Mouse (Mus musculus): ENCODE data around the gene Emilin2. TPM values are rescaled to one million over a fixed set of nuclear protein-coding genes. Genes with fewer than 3 reads are reported as not detected.

Gene Emilin2
- polyA plus RNA-seq, 1 experiment: 2.0 TPM

DNA sequence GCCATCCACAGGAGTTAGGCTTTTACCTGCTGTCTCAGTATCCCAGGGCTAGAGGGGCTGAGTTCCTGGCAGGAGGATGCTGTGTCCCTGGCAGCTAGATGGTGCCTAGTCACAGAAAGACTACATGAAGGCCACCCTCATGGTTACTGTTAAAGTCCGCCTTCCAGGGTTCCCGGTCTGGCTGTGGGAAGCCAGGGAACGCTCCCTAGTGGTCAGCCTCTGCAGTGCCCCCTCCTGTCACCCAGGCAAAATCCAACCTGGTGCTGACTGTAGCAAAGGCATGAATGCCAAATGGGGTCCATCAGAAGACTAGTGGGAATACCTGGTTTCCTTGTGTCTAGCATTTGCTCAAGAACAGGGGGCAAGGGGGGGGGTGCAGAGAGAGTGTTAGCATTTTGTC, 51.1 kb downstream of the Emilin2 start:
- TF ChIP-seq CTCF (IDR thresholded peaks at IDR 0.05; ENCODE audit: borderline replicate concordance, extremely low read depth, insufficient read depth, insufficient read length): peak; percentile 24; the same call in 1 of the 2 replicates
- TF ChIP-seq POLR2A (IDR thresholded peaks at IDR 0.05; ENCODE audit: borderline replicate concordance, extremely low read depth, insufficient read depth, insufficient read length, poor library complexity, severe bottlenecking): no peak
- no peak for DNase-seq (ENCODE audit: low read depth)

DNA sequence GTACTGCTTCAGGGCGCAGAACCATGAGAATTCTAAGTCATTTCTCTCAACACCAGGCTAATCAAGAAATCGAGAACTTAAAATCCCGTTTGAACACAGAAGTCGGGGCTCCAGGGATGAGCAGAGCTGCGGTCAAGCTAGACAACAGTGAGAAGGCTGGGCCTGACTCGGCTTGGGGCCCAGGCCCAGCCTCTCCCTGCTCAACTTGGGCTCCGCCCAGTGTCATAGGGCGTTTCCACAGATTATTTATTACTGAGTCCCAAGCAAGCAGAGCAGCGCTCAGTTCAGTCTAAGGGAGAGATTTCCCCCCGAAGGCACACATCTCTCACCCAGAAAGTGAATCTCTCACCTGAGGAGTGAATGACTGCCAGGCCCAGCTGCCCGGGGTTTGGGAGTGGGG, 52.1 kb downstream of the Emilin2 start:
- no peak for TF ChIP-seq CTCF (IDR thresholded peaks at IDR 0.05; ENCODE audit: borderline replicate concordance, extremely low read depth, insufficient read depth, insufficient read length)
- TF ChIP-seq POLR2A (IDR thresholded peaks at IDR 0.05; ENCODE audit: borderline replicate concordance, extremely low read depth, insufficient read depth, insufficient read length, poor library complexity, severe bottlenecking): no peak
- DNase-seq (ENCODE audit: low read depth): no peak

DNA sequence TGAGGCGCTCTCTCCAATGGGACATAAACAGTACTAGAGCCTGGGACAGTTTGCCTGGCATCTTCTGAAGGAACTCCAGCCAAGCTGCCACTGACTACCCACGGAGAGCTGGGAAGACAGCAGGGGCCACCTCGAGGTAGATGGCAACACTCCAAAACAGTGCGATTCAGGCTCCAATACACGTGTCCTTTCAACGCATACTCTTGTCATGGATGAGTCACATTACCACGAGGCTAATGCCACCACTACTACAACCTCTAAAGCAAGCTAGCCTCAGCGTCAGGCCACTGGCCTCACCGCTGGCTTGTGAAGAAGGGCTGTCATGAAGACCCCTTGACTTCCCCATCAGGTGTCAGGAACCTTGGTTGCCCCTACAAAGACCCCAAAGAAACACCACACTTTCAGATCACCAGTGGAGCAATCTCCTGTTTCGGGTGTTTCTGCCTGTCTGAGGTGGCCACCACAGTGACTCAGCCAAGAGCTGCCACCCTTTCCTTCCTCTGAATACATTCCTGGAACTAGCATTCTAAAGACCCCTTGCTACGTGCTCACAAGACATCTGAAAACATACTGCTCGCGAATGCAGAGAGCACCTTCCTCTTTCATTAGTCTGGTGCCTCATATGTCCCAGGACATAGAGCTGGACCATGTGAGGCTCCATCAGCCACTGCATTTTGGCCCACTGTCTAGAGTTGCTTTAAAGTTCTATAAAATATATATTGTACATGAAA, 54.8 kb downstream of the Emilin2 start:
- no peak for DNase-seq (ENCODE audit: low read depth)

DNA sequence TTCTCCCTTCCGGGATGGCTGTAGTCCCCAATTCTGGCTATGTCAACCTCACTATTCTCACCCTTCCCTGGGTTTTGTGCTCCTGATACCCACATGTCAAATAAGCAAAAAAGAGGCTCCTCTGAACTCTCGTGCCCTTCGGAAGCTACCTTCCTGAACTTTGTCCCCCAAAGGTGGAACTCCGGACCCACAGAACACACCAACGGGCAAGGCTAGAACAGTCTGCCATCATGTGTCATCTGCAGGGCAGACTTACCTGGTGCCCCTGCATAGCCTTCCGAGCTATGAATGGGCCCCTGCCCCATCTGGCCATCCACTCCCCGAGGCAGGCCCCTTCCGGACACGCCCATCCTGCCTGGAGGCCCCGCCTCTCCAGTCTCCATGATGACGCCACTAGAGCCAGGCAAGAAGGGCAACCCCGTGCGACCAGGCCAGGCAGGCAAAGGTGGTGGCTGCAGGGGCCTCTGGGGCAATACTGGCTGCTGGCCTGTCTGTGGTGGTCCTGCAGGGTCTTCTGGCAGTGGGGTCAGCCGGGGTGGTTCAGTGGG, 55.6 kb downstream of the Emilin2 start:
- no peak for DNase-seq (ENCODE audit: low read depth)
- TF ChIP-seq CTCF (IDR thresholded peaks at IDR 0.05; ENCODE audit: borderline replicate concordance, extremely low read depth, insufficient read depth, insufficient read length) (no peak), POLR2A (IDR thresholded peaks at IDR 0.05; ENCODE audit: borderline replicate concordance, extremely low read depth, insufficient read depth, insufficient read length, poor library complexity, severe bottlenecking) (no peak)

More for the DNA sequence above, 54.8 kb downstream of the Emilin2 start:
- no peak for TF ChIP-seq POLR2A (IDR thresholded peaks at IDR 0.05; ENCODE audit: borderline replicate concordance, extremely low read depth, insufficient read depth, insufficient read length, poor library complexity, severe bottlenecking)
- no peak for TF ChIP-seq CTCF (IDR thresholded peaks at IDR 0.05; ENCODE audit: borderline replicate concordance, extremely low read depth, insufficient read depth, insufficient read length)

DNA sequence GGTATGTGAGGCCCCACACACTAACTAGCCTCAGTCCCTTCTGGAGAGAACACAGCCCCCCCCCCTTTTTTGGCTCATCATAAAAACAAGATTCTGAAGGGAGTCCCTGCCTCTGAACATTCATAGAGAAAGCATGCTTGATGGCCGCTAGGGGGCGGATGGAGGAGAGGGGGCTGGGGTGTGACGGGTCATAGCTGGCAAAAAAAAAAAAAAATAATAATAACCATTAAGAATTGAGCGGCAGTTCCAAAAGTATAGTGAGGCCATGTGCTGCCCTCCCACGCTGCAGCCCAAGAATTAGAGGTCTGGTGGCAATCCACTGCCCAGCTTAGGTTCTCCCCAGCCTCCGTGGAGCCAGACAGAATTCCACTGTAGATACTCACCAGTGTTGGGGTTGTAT, 57.0 kb downstream of the Emilin2 start:
- TF ChIP-seq CTCF (IDR thresholded peaks at IDR 0.05; ENCODE audit: borderline replicate concordance, extremely low read depth, insufficient read depth, insufficient read length) (peak; percentile 56; the same call in 1 of the 2 replicates), POLR2A (IDR thresholded peaks at IDR 0.05; ENCODE audit: borderline replicate concordance, extremely low read depth, insufficient read depth, insufficient read length, poor library complexity, severe bottlenecking) (no peak)
- peak; percentile 19 for DNase-seq (ENCODE audit: low read depth)

DNA sequence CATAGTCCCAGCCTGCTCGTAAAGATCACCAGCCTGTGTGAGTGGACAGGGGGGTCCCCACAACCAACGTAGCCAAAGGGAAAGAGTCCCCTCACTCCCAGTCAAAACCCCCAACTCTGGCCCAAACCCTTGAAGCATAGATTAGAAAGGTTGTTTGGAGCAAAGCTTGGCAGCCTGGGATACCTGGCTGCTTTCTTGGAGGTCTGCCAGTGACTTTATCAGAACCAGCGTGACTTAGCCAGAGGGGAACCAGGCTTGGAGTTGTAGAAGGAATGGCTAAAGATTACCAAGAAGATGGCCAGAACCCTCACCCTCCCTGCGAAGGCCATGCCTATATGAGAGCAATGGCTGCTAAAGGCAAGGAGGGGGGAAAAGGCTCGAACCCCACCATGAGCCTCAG, 57.7 kb downstream of the Emilin2 start:
- no peak for DNase-seq (ENCODE audit: low read depth)
- TF ChIP-seq POLR2A (IDR thresholded peaks at IDR 0.05; ENCODE audit: borderline replicate concordance, extremely low read depth, insufficient read depth, insufficient read length, poor library complexity, severe bottlenecking) (no peak), CTCF (IDR thresholded peaks at IDR 0.05; ENCODE audit: borderline replicate concordance, extremely low read depth, insufficient read depth, insufficient read length) (no peak)

DNA sequence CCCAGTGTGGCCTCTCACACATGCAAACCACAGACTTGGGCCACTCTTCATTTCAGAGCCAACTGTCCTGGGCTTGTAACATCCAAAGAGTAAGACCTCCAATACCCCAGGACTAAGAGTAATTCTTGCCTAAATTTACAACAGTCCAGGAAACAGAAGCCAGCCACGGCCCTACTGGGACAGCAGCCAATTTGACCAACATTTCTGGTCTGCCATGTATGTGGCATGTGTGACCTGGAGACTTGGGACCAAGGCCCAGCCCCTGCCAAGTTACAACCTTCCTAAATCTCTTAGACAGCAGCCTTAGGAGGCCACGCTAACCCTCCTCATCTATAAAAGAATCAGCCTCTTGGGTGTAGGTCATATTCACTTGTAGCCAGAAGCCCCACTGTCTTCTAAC, 58.4 kb downstream of the Emilin2 start:
- no peak for DNase-seq (ENCODE audit: low read depth)
- no peak for TF ChIP-seq POLR2A (IDR thresholded peaks at IDR 0.05; ENCODE audit: borderline replicate concordance, extremely low read depth, insufficient read depth, insufficient read length, poor library complexity, severe bottlenecking)
- no peak for TF ChIP-seq CTCF (IDR thresholded peaks at IDR 0.05; ENCODE audit: borderline replicate concordance, extremely low read depth, insufficient read depth, insufficient read length)

DNA sequence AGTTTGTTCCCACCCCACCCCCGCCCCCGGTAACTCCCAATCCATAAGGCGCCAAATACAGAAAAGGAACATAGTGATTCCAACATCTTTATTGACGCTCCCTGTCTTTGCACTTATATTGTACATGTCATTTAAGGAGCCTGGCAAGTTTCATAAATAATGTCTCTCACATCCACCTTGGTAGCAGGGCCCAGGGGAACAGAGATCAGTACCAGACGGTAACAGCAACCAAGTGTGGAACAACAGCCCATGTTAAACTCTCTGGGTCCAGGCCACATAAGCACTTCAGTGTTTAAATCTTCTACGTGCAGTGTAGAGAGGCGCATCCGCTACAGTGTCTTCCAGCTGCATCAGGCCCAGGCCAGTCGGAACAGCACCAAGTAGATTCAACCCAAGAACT, 59.7 kb downstream of the Emilin2 start:
- TF ChIP-seq POLR2A (IDR thresholded peaks at IDR 0.05; ENCODE audit: borderline replicate concordance, extremely low read depth, insufficient read depth, insufficient read length, poor library complexity, severe bottlenecking) (no peak), CTCF (IDR thresholded peaks at IDR 0.05; ENCODE audit: borderline replicate concordance, extremely low read depth, insufficient read depth, insufficient read length) (no peak)

DNA sequence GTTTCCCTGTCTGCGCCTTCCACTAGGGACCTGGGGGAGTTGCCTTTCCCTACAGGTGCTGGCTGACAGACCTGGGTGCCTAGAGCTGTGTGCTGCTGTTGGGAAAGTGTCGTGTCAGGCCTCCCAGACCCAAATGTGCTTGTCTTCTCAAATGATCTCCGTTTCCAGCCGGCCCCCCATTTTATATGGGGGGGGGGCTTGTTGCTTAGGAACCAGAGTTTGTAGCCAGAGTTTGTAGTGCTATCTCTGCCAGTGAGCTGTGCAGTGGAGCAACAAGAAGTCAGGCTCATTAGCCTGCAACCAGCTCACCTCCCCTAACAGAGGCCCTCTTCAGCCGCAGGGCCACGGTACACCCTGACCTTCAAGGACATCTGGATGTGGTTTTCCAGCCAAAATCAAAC, 60.2 kb downstream of the Emilin2 start:
- DNase-seq (ENCODE audit: low read depth): peak; percentile 22
- TF ChIP-seq POLR2A (IDR thresholded peaks at IDR 0.05; ENCODE audit: borderline replicate concordance, extremely low read depth, insufficient read depth, insufficient read length, poor library complexity, severe bottlenecking) (no peak), CTCF (IDR thresholded peaks at IDR 0.05; ENCODE audit: borderline replicate concordance, extremely low read depth, insufficient read depth, insufficient read length) (no peak)

More for the DNA sequence above, 59.7 kb downstream of the Emilin2 start:
- peak; percentile 12 for DNase-seq (ENCODE audit: low read depth)

DNA sequence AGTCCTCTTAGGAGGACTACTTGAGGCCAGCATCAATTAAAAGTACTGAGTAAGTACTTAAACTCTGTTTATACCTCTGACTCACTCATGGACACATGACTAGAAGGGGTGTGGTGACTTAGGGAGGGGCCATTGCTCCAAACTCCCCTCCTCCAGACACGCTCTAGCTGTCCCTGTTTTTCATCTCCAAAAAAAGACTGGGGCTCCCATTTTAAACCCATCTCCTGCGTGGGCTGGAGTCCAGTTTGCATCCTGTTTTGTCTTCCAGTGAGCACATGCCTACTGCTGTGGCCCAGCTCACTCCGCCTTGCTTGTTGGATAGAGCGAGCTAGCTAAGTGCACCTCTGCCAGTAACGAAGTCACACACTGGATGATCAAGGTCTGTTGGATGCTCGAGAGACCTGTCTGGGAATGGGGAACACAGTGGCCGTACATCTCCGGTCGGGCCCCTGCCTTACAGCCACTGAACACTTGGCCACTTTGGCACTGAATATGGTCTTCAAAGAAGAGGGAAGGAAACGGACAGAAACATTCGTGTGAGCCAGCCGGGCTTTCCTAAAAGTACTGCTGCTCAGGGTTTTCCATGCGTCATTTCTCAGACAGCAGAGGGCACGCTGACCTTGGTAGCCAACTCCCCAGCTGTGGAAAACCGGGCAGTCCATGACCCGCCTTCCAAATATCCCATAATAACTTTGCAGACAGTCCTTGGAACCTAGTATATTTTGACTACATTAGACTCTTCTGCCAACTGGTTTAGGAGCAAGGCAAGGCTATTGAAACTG, 60.8 kb downstream of the Emilin2 start:
- DNase-seq (ENCODE audit: low read depth): no peak
- no peak for TF ChIP-seq POLR2A (IDR thresholded peaks at IDR 0.05; ENCODE audit: borderline replicate concordance, extremely low read depth, insufficient read depth, insufficient read length, poor library complexity, severe bottlenecking)
- no peak for TF ChIP-seq CTCF (IDR thresholded peaks at IDR 0.05; ENCODE audit: borderline replicate concordance, extremely low read depth, insufficient read depth, insufficient read length)

DNA sequence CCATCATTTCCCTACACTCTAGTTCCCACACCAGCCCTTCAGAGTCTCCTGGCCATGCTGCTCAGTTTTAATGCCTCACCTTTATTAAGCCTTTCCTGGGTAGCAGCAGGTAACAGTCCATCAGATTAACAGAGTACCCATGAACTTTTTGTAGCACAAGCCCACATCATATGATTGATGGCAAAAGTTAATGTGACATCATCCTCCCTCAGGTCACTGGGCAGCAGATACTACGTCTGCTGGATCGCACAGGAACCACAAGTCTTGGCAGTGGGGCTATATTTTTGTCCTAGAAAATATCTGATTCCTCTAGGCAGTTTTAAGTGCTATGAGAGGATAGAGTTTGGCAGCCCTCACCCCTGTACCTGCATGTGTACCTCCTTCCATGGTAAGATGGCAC, 61.7 kb downstream of the Emilin2 start:
- no peak for DNase-seq (ENCODE audit: low read depth)
- TF ChIP-seq CTCF (IDR thresholded peaks at IDR 0.05; ENCODE audit: borderline replicate concordance, extremely low read depth, insufficient read depth, insufficient read length) (no peak), POLR2A (IDR thresholded peaks at IDR 0.05; ENCODE audit: borderline replicate concordance, extremely low read depth, insufficient read depth, insufficient read length, poor library complexity, severe bottlenecking) (no peak)
